Mouse (Mus musculus) embryonic fibroblast, embryonic 13.5 days (primary cell): Measurements from ENCODE around the gene Smndc1. TPM values are rescaled to one million over a fixed set of nuclear protein-coding genes. Genes with fewer than 3 reads are reported as not detected.

ENCODE experiments used
- H3K27ac ChIP-seq: 2 replicates; pipeline ENCODE4 v1.5.1; 2012; ENCODE audit warnings: low read length, control low read depth, inconsistent platforms; ENCODE audit not compliant: insufficient read depth
- H3K4me1 ChIP-seq: 2 replicates; pipeline ENCODE4 v1.6.1; 2011; ENCODE audit warnings: low read length; ENCODE audit not compliant: control insufficient read depth, insufficient read depth
- H3K4me3 ChIP-seq: 2 replicates; pipeline ENCODE4 v1.5.1; 2011; ENCODE audit warnings: mild to moderate bottlenecking, control low read depth, low read length; ENCODE audit not compliant: insufficient read depth
- CTCF ChIP-seq: IDR thresholded peaks from 2 replicates; pipeline ENCODE4 v1.5.1; 2011; ENCODE audit warnings: mild to moderate bottlenecking, control low read depth, low read length, moderate library complexity, borderline replicate concordance; ENCODE audit not compliant: insufficient read depth
- POLR2A ChIP-seq: IDR thresholded peaks from 2 replicates; pipeline ENCODE4 v1.6.1; 2011; ENCODE audit warnings: low read depth, mild to moderate bottlenecking, control low read depth, low read length, moderate library complexity
- polyA plus RNA-seq: library from polyadenylated mRNA; stranded (reverse); fragments of >200 nt; gene quantifications from 2 replicates; pipeline ENCODE4 v1.2.4, GENCODE M21; 2011; ENCODE audit warnings: low read depth; ENCODE audit not compliant: missing spikeins, insufficient read length

Gene Smndc1
- polyA plus RNA-seq, 1 experiment = 61.7 TPM

DNA sequence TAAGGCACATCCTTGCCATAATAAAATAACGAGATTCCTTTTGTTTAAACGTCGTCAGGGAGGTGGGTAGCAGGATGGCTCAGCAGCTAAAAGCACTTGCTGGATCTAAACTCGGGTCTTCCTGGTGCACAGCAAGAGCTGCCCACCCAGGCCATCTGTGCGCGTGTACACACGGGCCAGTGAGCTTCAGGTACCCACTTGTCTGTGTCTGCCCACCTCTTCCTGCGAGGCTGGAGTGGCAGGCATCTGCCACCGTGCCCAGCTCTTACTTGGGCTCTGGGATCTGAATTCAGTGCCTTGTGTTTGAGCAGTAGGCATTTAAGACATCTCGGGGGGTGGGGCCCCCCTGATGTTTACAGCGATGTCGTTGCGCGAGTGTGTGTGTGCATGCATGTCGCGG is 35.3 kb downstream of the Smndc1 start:
- no peak for TF ChIP-seq CTCF
- no peak for TF ChIP-seq POLR2A
- no peaks in the 10 kb centered on the region for H3K4me1 ChIP-seq
- no peak overlapping the region for H3K4me3 ChIP-seq
- no peak overlapping the region for H3K27ac ChIP-seq

DNA sequence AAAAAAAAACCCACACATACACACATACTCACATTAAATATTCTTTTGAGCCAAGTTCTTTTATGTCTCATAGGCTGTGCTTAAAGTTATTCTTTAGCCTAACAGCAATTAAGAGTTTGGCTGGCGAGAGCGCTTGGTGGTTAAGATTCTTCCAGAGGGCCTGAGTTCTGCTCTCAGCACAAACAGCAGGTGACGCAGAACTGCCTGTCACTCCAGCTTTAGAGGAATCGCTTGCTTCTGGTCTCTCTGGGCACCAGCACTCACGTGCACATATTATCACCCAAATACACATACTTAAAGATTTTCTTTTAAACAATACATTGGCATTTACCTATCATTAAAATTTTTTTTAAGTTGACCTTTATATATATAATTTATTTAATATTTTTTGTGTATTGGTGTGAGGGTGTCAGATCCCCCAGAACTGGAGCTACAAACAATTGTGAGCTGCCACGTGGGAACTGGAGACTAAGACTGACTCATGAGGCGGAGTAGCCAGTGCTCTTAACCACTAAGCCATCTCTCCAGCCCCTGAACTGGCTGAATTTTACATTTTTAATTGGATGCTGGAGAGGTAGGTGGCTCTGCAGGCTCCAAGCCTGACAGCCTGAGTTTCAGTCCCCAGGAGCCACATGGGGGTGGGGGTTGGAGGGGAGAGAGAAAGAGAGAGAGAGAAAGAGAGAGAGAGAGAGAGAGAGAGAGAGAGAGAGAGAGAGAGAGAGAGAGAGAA is 35.9 kb downstream of the Smndc1 start:
- Histone ChIP-seq H3K4me3 (no peak overlapping the region), H3K4me1 (no peaks in the 10 kb centered on the region), H3K27ac (no peak overlapping the region)
- no peak for TF ChIP-seq POLR2A
- TF ChIP-seq CTCF = no peak

DNA sequence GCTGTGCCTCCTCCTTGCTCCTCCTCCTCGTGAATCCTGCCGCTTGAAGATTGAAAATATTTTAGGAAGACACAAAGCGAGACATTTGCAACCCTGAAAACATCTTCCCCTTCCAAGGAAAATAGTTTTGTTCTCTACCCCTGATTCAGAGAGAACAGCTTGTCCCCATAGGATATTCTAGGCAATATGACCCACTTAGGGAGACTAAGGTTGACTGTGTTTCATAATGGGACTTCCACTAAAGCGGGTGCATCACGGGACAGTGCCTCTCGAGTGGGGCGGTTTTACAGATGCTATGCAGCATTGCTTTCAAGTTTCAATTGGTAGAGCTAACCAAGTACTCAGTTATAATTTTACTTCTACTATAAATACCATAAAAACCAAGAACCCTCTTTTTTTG is 36.5 kb downstream of the Smndc1 start:
- Histone ChIP-seq H3K4me1 (no peaks in the 10 kb centered on the region), H3K27ac (no peak overlapping the region), H3K4me3 (no peak overlapping the region)
- no peak for TF ChIP-seq POLR2A
- no peak for TF ChIP-seq CTCF

DNA sequence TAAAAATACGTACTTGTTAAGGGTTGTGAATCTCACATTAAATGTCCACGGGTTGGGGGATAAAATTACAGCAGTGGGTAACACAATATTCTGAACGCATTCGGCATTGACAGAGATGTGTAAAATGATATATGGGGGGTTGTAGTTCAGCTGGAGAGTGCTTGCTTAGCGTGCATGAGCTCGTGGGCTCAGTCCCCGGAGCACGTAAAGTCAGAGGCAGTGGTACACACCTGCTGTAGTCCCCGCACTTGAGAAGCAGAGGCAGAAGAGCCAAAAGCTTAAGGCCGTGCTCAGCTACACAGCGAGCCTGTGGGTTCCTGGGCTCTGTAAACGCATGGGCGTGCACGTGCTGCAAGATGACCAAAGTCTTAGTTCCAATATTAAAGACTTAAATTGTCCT is 44.6 kb downstream of the Smndc1 start:
- Histone ChIP-seq H3K4me1 (no peaks in the 10 kb centered on the region), H3K27ac (no peak overlapping the region), H3K4me3 (no peak overlapping the region)
- TF ChIP-seq POLR2A = no peak
- TF ChIP-seq CTCF = no peak

DNA sequence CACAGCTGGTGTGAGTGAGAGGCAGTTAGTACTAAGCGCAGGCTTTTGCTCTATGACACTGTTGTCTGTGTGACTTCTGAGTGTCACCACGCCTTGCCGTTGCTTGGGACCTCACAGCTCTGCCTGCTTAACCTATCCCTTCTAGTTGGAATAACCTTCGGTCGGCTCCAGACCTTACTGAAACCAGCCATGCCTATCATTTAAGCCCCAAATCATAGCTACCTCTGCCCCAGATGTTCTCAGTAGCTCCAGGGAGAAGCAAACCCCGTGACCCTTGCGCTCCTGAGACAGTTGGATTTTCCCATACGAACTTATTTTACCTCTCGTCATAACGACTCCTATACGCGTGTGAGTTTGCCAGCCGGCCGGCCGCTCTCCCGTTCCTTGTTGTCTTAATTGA is 46.3 kb downstream of the Smndc1 start:
- Histone ChIP-seq H3K4me1 (no peaks in the 10 kb centered on the region), H3K27ac (no peak overlapping the region), H3K4me3 (no peak overlapping the region)
- no peak for TF ChIP-seq CTCF
- no peak for TF ChIP-seq POLR2A

DNA sequence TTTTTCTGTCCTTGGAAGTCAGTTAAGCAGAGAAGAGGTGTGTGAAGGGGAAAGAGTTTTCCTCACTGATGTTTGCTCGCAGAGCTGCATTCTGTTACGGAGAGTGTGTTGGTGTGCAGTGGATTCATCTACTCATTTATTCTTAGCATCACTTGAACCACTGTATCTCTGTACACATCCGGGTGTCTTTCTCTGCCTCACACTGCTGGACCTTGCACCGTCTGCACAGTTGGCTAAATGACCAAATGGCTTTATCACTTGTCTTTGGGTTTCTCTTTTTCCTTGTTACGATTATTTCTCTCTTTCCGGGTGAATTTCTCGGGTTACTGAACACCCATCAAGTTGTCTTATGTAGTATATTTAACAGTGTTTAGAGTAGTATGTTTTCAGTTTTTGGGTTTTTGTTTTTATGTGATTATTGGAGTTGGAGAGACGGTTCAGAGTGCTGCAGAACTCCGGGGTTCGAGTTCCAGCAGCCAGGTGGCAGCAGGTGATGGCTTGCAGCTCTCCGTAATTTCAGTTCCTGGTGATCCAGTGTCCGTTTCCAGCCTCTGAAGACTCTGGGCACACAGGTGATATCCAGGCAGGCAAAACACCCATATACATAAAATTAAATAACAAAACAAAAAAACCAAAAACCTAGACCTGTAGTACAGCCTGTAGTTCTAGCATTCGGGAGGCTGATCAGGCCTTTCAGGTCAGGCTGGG is 47.0 kb downstream of the Smndc1 start:
- H3K4me1 ChIP-seq = no peaks in the 10 kb centered on the region
- no peak overlapping the region for H3K4me3 ChIP-seq
- no peak for TF ChIP-seq POLR2A
- no peak for TF ChIP-seq CTCF
- no peak overlapping the region for H3K27ac ChIP-seq

DNA sequence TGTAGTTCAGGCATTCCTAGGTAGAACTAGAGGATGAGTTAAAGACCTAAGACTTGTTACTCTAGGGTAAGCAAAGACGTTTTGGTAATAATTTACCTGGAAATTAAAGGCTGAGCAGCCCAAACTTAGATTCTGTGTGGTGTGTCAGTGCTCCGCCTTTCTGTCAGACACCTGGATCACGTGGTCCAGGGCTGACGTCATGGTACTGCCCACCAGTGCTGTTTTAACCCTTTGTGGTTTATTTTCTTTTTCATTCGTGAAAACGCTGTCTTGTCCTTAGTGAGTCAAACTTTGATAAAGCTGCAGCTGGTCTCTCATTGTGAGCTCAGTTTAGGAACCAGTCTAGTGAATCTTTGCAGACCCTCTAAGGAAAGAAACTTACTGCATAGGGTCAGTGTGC is 50.0 kb downstream of the Smndc1 start:
- no peaks in the 10 kb centered on the region for H3K4me1 ChIP-seq
- TF ChIP-seq CTCF = no peak
- TF ChIP-seq POLR2A = no peak
- no peak overlapping the region for H3K4me3 ChIP-seq
- no peak overlapping the region for H3K27ac ChIP-seq

DNA sequence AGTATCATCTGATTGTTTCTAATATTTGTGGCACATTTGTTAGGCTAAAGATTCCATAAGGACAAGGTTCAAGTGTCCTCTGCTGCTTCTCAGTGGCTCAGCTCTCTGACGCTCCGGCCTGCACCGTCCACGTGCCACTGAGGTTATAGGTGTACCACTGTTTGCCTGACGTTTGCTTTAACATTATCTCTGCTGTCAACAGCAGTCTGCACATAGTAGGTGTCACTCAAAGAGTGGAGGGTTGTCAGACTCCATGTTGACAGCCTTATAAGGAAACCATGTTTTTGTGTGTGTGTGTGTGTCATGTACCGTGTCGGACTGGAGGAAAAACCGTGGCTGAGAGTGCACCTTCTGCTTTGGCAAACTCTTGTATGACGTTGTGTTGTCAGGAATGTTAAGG is 55.1 kb downstream of the Smndc1 start:
- Histone ChIP-seq H3K27ac (no peak overlapping the region), H3K4me3 (no peak overlapping the region), H3K4me1 (no peaks in the 10 kb centered on the region)
- no peak for TF ChIP-seq POLR2A
- no peak for TF ChIP-seq CTCF

DNA sequence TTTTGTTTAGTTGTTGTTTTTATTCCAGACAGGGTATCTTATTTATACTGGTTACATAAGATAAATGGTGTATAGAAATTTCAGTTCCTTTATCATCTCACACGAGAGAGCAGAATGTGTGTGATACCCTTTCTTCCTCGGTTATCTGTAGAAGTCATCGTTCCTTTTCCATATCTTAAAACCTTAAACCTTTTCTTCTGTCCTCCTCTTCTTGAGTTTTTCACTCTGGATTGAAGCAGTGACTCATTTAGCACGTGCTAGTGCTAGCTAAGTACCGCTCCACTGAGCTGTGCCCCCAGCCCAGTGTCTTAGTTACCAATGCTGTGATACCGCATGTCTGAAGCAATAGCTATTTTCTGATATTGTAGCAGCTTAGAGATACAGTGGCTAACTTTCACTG is 56.6 kb downstream of the Smndc1 start:
- Histone ChIP-seq H3K4me1 (no peaks in the 10 kb centered on the region), H3K4me3 (no peak overlapping the region), H3K27ac (no peak overlapping the region)
- TF ChIP-seq POLR2A (no peak), CTCF (no peak)

DNA sequence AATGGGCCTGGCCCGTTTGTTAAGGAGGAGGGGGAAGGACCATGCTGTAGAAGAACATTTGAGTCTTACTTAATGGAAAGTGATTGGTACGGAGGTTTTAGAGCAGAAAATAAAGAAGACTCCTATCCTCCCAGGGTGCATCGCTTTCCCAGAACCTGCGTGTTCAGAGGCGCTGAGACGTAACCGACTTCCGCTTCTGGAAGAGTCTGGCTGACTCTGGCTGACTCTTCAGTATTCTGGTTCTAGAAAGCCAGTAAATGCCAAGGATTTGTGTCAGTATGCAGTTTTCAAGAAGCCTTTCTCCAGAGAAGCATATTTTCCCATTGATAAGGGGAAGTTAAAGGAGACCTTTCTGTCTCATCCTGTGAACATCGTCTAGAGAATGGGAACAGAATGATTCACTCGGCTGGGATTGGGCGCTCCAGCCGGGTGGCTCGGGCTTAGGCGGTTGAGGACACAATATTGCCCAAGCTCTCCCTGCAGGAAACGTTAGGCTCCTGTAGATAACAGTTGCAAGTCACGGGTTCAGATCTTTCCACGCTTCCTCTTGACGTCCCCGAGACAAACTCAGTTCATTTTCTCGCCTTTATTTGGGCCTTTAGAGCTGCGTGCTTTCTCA is 58.4 kb downstream of the Smndc1 start:
- H3K4me3 ChIP-seq = no peak overlapping the region
- H3K27ac ChIP-seq = no peak overlapping the region
- TF ChIP-seq POLR2A = no peak
- no peak for TF ChIP-seq CTCF

DNA sequence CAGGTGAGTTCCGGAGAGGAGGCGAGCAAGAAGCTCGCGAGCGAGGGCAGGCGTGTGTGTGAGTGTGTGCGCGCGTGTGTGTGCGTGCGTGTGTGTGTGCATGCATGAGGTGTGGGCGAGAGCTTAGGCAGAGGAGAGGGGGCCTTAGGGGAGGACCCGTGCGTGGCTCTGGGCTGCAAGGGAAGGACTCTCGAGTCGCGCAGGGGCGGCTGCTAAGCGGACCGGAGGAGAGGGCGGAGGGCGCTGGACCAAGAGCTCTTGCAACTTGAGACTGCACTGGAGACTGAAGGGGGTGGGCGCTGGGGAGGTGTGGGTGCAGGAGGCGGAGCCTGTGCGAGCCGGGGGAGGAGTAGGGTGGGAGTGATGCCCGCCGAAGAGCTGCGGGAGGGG is 60.4 kb downstream of the Smndc1 start:
- TF ChIP-seq POLR2A = no peak
- no peak for TF ChIP-seq CTCF
- Histone ChIP-seq H3K27ac (no peak overlapping the region), H3K4me3 (peak overlapping the region; percentile 60), H3K4me1 (peaks cover 7% of the 10 kb centered on the region; the same call in 1 of the 2 replicates)

More for the DNA sequence above, 58.4 kb downstream of the Smndc1 start:
- H3K4me1 ChIP-seq = no peaks in the 10 kb centered on the region

Other genes starting within 250 kb of the Smndc1 start
- gene Mxi1, start 80.1 kb downstream of the Smndc1 start, polyA plus RNA-seq = 17.5 and 19.8 TPM in 2 replicates
- gene Gm10197, start 18.8 kb downstream of the Smndc1 start, polyA plus RNA-seq = not detected in 2 replicates
- gene Dusp5, start 138.5 kb upstream of the Smndc1 start, polyA plus RNA-seq = 19.5 and 40.5 TPM in 2 replicates
- gene Nutf2-ps1, start 198.5 kb upstream of the Smndc1 start, polyA plus RNA-seq = 153 and 193 TPM in 2 replicates
- gene Smc3, start 209.8 kb upstream of the Smndc1 start, polyA plus RNA-seq = 54.2 and 67.8 TPM in 2 replicates